Mouse (Mus musculus) bone marrow macrophage, adult 2 months (primary cell): Measurements from ENCODE around the gene Fgl2. TPM values are rescaled to one million over a fixed set of nuclear protein-coding genes. Genes with fewer than 3 reads are reported as not detected.

Experiments used
- H3K27ac ChIP-seq: 2 replicates; pipeline ENCODE4 v1.5.1; 2012; ENCODE audit warnings: low read depth, low read length; ENCODE audit not compliant: insufficient read depth
- H3K4me1 ChIP-seq: 2 replicates; pipeline ENCODE4 v1.6.1; 2012; ENCODE audit warnings: low read length; ENCODE audit not compliant: control insufficient read depth, insufficient read depth
- H3K4me3 ChIP-seq: 2 replicates; pipeline ENCODE4 v1.5.1; 2012; ENCODE audit warnings: mild to moderate bottlenecking, low read length, moderate library complexity; ENCODE audit not compliant: insufficient read depth
- CTCF ChIP-seq: IDR thresholded peaks from 2 replicates; pipeline ENCODE4 v1.5.1; 2012; ENCODE audit warnings: low read depth, mild to moderate bottlenecking, low read length, moderate library complexity
- POLR2A ChIP-seq: IDR thresholded peaks from 2 replicates; pipeline ENCODE4 v1.6.1; 2012; ENCODE audit warnings: mild to moderate bottlenecking, low read depth, low read length, borderline replicate concordance
- polyA plus RNA-seq: library from polyadenylated mRNA; stranded (reverse); fragments of >200 nt; gene quantifications from 2 replicates; pipeline ENCODE4 v1.2.4, GENCODE M21; 2012; ENCODE audit not compliant: missing spikeins, insufficient read depth, insufficient read length

Gene Fgl2
- polyA plus RNA-seq, 1 experiment = 33.9 TPM

DNA sequence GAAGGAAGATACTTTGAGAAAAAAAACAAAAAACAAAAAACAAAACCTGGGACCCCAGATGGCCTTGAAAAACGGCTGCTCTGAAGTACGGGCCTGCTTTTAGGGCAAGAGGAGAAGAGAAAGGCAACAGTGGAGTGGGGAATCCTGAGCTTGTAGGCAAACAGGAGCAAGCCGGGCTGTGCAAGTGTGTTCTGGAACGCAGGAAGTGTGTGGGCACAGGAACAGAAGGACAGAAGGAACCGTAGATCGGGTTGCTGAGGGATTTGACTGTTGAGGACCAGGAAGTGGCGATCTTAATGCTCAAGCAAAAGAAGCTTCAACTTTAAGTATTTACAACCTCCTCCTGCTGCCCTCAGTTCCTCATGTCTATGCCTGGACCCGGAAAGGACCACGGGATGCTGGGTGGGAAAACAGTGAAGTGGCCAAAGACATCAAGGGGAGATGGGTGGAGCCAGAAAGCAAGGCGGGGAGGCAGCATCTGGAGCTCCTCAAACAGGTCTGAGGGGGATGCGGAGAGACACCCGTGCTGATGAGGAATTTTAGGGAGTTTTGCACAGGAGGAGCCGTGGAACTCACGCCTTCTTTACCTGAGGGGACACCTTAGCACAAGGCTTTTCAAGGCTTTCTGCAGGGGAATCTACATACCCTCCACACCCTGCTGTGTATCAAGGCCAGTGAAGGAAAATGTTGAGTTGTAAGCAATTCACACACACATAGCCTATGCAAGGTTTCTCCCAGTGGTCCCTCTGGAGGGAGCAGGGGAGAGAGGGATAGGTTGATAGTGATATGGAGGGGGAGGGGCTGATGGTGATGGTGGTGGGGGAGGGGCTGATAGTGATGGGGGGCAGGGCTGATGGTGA is 11.2 kb downstream of the Fgl2 start:
- Histone ChIP-seq H3K4me1 (peaks cover 16% of the 10 kb centered on the region), H3K4me3 (no peak overlapping the region), H3K27ac (no peak overlapping the region)
- TF ChIP-seq CTCF = no peak
- no peak for TF ChIP-seq POLR2A

DNA sequence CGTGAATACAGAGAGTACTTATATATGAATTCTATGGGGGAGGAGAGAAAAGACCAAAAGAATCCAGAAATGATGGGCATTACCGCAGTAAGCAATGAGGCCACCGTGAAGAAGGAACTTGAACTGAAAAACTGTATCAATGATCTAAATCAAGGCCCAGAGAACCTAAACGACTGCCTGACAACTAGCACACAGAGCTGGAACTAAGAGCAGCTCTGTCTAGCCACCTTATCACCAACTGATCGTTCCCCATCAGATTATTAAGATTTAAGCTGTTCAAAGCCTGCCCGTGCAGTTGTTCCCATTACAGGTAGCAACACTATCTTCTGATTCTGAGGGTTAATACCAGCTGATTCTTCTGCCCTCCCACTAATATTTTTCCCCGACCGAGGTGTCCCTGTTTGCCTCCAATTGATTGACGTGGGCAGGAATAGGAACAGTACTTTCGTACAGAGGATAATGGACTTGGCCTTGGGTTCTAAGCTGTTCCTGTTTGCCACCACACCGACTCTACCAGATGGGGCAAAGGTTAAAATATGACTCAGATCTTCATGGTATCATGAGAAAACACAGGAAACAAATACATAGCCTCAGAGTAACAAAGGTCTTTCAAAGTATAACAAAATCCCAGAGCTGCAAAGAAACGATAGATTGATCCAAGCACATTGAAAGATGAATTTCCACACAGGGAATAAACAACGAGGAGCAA is 12.0 kb downstream of the Fgl2 start:
- peaks cover 16% of the 10 kb centered on the region for H3K4me1 ChIP-seq
- no peak overlapping the region for H3K4me3 ChIP-seq
- no peak overlapping the region for H3K27ac ChIP-seq
- TF ChIP-seq CTCF (no peak), POLR2A (no peak)

DNA sequence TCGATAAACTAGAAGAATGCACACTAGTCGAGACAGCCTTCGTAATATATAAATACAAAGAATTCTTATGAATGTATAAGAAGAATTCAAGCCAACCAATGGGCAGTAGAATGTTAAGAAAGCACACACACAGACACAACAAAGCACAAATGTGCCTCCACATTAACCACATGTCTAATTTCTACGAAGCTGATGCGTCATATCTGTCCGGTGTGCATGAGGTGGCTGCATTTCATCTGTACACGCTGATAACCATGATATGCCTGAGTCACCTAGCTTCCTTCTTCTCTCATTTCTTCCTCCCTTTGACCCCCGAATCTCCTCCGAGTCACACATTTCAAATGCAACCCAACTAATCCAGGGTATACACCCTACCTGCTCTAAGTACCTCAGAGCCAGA is 12.5 kb downstream of the Fgl2 start:
- Histone ChIP-seq H3K27ac (no peak overlapping the region), H3K4me1 (peaks cover 16% of the 10 kb centered on the region), H3K4me3 (no peak overlapping the region)
- TF ChIP-seq CTCF = no peak
- TF ChIP-seq POLR2A = no peak

DNA sequence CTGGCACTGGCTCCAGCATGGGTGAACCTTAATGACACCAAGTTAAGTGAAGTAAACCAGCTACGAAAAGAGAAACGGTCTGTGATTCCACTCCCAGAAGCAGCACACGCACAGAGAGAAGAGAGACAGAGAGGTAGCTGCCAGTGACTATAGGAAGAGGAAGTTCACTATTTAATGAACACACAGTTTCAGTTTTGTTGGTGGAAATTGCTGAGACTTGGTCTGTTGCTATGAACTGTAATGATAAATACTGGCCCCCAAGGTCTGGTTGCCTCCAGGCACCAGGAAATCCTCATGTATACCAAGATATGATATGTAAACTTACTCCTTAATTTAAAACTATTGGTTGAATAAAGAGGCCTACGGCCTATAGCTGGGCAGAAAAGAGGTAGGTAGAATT is 14.0 kb downstream of the Fgl2 start:
- peak overlapping the region; percentile 65 for H3K27ac ChIP-seq
- peaks cover 16% of the 10 kb centered on the region for H3K4me1 ChIP-seq
- no peak overlapping the region for H3K4me3 ChIP-seq
- TF ChIP-seq POLR2A = no peak
- TF ChIP-seq CTCF = no peak

DNA sequence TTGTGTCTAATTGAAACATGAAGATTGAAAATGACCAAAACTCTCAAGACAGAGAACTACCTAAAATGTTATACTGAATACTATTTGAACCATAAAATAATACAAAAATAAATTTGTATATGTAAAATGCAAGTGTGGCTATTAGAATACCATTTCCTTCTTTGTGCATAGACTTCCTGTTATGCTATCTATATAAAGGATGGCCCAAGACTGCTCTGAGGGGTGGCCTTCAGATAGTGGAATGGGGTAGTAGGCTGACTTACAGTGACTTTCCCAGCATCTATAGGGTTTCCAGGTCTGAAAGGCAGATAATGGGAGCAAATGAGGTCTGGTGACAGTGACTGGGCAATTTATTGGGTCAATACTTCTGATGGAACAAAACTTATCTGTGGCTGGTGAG is 14.9 kb downstream of the Fgl2 start:
- Histone ChIP-seq H3K27ac (no peak overlapping the region), H3K4me3 (no peak overlapping the region), H3K4me1 (peaks cover 16% of the 10 kb centered on the region)
- TF ChIP-seq POLR2A (no peak), CTCF (no peak)

DNA sequence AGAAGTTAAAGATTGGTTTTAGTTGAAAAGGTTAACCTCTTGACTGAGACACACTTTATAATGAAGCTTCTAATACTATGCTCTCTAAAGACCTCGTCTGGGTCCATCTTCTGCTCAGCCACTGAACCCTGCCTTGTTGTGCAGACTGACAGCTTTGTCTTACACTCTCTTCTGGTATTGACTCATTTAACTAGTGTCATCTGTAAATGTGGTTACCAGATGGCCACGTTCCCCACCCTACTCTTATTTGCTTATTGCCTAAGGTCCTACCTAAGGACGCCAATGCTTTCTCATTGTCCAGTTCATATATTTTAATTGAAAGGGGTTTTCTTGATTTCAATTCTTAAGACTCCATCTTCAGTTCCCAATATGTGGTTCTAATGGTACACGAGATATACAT is 16.4 kb downstream of the Fgl2 start:
- no peak for TF ChIP-seq POLR2A
- TF ChIP-seq CTCF = no peak
- peaks cover 8% of the 10 kb centered on the region for H3K4me1 ChIP-seq
- H3K27ac ChIP-seq = no peak overlapping the region
- no peak overlapping the region for H3K4me3 ChIP-seq

DNA sequence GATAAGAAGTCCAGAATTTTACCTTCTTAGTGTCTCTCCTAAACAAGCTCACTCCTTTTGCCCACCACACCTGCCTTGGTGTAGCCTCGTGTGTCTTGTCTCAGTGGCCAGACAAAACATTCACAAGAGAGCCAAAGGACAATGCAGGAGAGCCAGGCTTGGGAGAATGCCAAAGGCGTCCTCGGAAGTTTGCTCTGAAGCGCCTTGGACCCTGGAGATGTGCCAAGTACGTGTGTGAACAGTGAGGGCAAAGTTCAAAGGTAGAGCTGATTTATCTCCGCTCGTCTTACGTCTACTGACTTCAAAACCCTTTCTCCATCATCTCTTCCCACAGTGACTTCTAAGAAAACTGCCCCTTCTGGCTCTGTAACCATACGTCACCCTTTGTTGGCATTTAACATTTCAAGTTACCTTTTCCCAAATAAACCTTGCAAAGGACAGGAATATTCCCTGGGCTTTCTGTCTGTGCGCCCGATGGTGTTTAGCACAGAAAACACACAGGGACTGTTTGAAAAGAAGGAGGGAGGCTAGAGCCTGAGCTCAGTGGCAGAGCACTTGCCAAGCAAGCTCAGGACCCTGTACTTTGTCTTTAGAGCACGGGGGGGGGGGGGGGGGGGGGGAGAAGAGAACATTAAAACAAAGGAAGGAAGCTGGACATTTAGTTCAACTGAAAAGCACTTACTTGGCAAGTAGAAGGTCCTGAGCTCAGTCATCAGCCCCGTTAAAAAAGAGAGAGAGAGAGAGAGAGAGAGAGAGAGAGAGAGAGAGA is 19.4 kb downstream of the Fgl2 start:
- Histone ChIP-seq H3K4me1 (peaks cover 14% of the 10 kb centered on the region), H3K4me3 (no peak overlapping the region), H3K27ac (no peak overlapping the region)
- TF ChIP-seq CTCF (no peak), POLR2A (no peak)

DNA sequence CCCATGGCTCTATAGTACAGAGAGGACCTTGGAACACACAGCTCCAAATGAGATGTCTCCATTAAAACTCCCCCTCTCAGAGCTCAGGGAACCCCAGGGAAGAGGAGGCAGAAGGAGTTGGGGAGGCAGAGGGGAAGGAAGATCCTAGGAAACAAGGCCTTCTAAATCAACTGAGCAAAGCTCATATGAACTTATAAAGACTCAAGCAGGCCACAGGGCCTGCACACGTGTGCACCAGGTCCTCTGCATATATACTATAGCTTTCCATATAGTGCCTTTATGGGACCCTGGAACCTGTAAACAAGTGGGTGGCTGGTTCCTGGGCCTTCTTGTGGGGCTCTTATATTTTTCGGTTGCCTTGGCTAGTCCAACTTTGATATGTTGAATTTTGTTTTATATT is 22.1 kb downstream of the Fgl2 start:
- TF ChIP-seq CTCF (no peak), POLR2A (no peak)
- H3K4me3 ChIP-seq = no peak overlapping the region
- H3K4me1 ChIP-seq = peaks cover 11% of the 10 kb centered on the region
- no peak overlapping the region for H3K27ac ChIP-seq

DNA sequence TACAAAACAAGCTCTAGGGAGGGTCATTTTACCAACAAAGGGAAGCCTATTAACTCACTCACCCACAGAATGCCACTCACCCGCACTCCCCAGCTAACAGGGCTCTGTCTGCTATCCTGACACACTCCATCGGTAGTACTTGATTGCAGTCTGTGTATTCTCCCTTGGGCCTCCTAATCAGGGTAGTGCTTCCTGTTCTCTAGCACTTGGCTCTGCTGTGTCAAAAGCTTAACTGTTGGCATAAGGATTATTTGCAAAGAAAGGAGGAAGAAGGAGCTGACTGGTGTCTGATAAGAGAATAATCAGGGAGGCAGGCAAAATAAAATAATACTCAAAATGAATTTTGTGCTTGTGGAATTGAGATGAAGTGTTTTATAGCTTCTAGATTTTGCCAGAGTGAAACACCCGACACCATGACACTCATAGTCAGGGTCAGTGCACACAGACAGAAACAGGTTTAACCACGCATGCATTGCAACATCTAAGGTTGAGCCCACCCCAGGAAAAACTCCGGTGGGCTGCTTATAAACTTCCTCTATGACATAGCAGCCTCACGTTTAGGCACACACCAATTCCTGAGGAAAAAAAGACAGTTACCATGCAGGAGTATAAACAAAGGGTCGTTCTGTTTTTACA is 22.9 kb downstream of the Fgl2 start:
- Histone ChIP-seq H3K4me1 (peaks cover 11% of the 10 kb centered on the region), H3K4me3 (no peak overlapping the region), H3K27ac (0 out of 2 replicates have a peak overlapping the region, but pooled peaks have one; percentile 12)
- no peak for TF ChIP-seq POLR2A
- no peak for TF ChIP-seq CTCF
